Mouse (Mus musculus): ENCODE results near the gene Gm26602.
"Not testable (repeated sequence)": the region's sequence is repeated elsewhere in the genome, so short reads cannot be mapped to it uniquely, and the experiment has no call there.

Gm26602 gene

GRCm38 (mm10) chr10:79958140-79958816, 47.6 kb downstream of the Gm26602 start:
- peak; percentile 49 to 74 for DNase-seq (ENCODE audit: low spot score in 2 of 2)

DNA sequence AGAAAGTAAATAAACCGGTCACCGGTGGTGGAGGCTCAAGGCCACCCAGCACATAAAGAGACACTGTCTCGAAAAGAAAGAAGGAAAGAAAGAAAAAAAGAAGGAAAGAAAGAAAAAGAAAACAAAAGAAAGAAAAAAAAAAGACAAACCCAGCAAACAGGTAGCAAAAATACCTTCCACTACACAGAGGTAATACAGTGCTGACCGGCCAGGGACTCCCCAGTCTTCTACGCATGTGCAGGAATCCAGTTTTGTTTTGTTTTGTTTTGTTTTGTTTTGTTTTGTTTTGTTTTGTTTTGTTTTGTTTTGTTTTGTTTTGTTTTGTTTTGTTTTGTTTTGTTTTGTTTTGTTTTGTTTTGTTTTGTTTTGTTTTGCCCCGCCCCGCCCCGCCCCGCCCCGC, 48.8 kb downstream of the Gm26602 start:
- DNase-seq (ENCODE audit: low spot score in 2 of 2): not testable (repeated sequence)

DNA sequence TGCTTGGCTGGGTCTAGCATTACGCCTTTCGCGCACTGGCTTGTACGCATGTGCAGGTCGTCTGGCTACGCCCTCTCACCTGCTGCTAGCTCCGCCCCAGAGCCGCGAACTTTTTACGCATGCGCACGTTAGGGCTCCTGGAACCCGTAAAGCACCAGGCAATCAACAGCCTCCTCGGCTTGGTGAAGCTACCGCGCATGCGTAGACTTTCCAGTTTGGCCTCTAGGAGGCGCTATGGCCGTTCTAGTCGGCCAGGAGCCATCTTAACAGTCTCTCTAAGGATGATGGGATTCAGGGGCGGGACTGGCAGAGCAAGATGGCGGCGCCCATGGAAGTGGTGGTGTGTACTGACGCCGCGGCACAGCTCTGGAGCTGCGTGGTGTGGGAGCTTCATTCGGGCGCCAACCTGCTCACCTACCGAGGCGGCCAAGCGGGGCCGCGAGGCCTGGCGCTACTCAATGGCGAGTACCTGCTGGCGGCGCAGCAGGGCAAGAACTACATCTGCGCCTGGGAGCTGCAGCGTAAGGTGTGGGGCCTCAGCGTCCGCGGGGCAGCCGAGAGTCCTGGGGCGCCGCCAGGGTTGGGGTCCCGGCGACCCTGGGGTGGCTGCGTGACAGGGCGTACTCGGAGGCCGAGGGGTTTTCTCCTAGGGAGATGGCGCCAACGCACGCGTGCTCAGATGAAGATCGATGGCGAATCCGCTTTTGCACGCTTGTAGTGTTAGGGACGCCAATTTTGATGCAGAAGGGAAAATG, 49.4 kb downstream of the Gm26602 start, which contains the start of gene Wdr18:
TSS of gene Wdr18 (plus strand) at position 306 of the 755 bp plus-strand sequence.
- DNase-seq (ENCODE audit: low spot score in 2 of 2): peak; percentile 99
